Mouse (Mus musculus) neutrophil, adult 59 days (primary cell): ENCODE measurements around the gene Cemip. TPM values are rescaled to one million over a fixed set of nuclear protein-coding genes. Genes with fewer than 3 reads are reported as not detected.

Source experiments
- total RNA-seq, 2 experiments: library from RNA; stranded (reverse); gene quantifications; 1 replicate in 1 of 2; 2 replicates in 1 of 2; pipeline ENCODE4 v1.2.4; 2023

Cemip gene
- not detected for total RNA-seq

GRCm38 (mm10) chr7:84086039-84086829 lies at the start of gene Cemip:
Gene Cemip, minus strand, starts transcription at chr7:84086502.

GRCm38 (mm10) chr7:83884021-83884658 lies 202.2 kb downstream of the Cemip start, which contains the start of the genes Tlnrd1 and Mesd:
Gene Tlnrd1, minus strand, starts transcription at chr7:83884305.
Gene Mesd, plus strand, starts transcription at chr7:83884466.

Other genes starting within 250 kb of the Cemip start
- gene Tlnrd1, start 202.2 kb downstream of the Cemip start, total RNA-seq = 10 to 100 TPM; 16.9 to 17.3 TPM
- 10 to 100 TPM; 15.7 to 21.3 TPM for gene Mesd, start 202.0 kb downstream of the Cemip start, total RNA-seq
- gene Abhd17c, start 65.4 kb upstream of the Cemip start, total RNA-seq = 10 to 100 TPM; 19.5 to 21.6 TPM